Mouse (Mus musculus): ENCODE results near the gene Zfand3.

DNA sequence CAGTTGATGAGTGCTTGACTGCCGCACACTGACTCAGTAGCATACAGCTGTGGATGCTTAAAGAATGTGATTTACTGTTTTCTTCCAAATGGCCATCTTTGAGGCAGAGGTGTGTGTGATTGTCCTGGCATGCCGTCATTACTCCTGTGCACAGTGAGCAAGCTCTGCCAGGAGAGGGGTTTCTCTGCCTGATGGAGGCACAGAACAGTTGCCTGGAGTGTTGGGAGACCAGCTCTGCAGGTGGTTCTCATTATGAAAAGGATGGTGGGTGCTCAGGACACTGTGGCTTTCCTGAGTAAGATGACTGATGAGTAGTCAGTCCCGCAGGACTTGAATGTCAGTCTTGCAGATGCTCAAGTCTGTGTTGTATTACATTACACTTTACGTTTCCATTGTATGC, 149.6 kb downstream of the Zfand3 start:
- TF ChIP-seq POLR2A (IDR thresholded peaks at IDR 0.05; ENCODE audit: low read depth, low read length) (no peak), CTCF (conservative IDR thresholded peaks at IDR 0.05; ENCODE audit: insufficient read depth, insufficient read length, low read depth, low read length) (no peak)

Measured in kidney, adult 2 months (tissue).